Mouse (Mus musculus): Measurements from ENCODE around the gene Polr3e.

DNA sequence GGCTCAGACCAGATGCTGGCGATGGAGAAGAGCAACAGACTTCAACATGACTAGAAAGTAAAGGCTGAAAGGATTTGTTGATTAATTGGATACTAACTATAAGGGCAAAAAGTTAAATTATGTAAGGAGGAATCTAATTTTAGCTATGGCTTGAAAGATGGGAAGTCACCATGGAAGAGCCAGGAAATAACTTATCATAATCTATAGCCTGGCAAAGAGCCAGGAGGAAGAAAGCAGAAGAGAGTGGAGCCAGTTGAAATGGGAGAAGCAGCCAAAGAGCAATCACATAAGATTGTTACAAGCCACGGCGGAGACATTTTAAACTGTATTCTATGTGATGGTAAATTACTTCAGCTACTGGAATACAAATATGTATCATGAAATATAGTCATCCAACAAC is 56.5 kb downstream of the Polr3e start:
- TF ChIP-seq POLR2A (IDR thresholded peaks at IDR 0.05; ENCODE audit: control insufficient read depth, low read depth, low read length) (no peak), CTCF (IDR thresholded peaks at IDR 0.05; ENCODE audit: control insufficient read depth, insufficient read depth, insufficient replicate concordance, low read depth, low read length) (no peak)

Measured in testis, adult 2 months (tissue).